Mouse (Mus musculus) liver, postnatal 0 days (tissue): ENCODE measurements around the gene Dennd2c. TPM values are rescaled to one million over a fixed set of nuclear protein-coding genes. Genes with fewer than 3 reads are reported as not detected.

Experiments
- ATAC-seq: fragments of 200-750 bp; cut with Nextera tagmentation; 2 replicates; pipeline ENCODE4 v1.8.0; 2017; ENCODE audit warnings: mild to moderate bottlenecking, moderate library complexity
- DNase-seq: peaks from one replicate; pipeline ENCODE4 v3.0.0-alpha.2; 2016
- H3K27ac ChIP-seq: fragments of 300-500 bp; sonication (generic); 2 replicates; pipeline ENCODE4 v1.5.1; 2014; ENCODE audit warnings: antibody characterized with exemption, moderate library complexity, mild to moderate bottlenecking, low read depth
- H3K27me3 ChIP-seq: fragments of 300-500 bp; sonication (generic); 2 replicates; pipeline ENCODE4 v1.6.1; 2014; ENCODE audit warnings: low read length, control low read depth, mixed read lengths; ENCODE audit not compliant: insufficient read depth
- H3K36me3 ChIP-seq: fragments of 300-500 bp; sonication (generic); replicated peaks from 2 replicates; pipeline ENCODE4 v1.6.1; 2014; ENCODE audit warnings: mild to moderate bottlenecking, control low read depth, low read length, moderate library complexity, mixed read lengths; ENCODE audit not compliant: insufficient read depth
- H3K4me1 ChIP-seq: fragments of 300-500 bp; sonication (generic); 2 replicates; pipeline ENCODE4 v1.6.1; 2014; ENCODE audit warnings: antibody characterized with exemption, mild to moderate bottlenecking, control low read depth; ENCODE audit not compliant: insufficient read depth
- H3K4me2 ChIP-seq: fragments of 300-500 bp; sonication (generic); 2 replicates; pipeline ENCODE4 v1.6.1; 2014; ENCODE audit warnings: low read depth, mild to moderate bottlenecking, low read length, moderate library complexity, mixed read lengths
- H3K4me3 ChIP-seq: fragments of 300-500 bp; sonication (generic); 2 replicates; pipeline ENCODE4 v1.5.1; 2014; ENCODE audit warnings: low read depth, low read length
- H3K9ac ChIP-seq: fragments of 300-500 bp; sonication (generic); replicated peaks from 2 replicates; pipeline ENCODE4 v1.6.1; 2014; ENCODE audit warnings: mild to moderate bottlenecking, moderate library complexity
- H3K9me3 ChIP-seq: fragments of 300-500 bp; sonication (generic); 2 replicates; pipeline ENCODE4 v1.6.1; 2016; ENCODE audit warnings: mild to moderate bottlenecking, control low read depth, low read length, mixed read lengths
- CTCF ChIP-seq: sonication (generic); IDR thresholded peaks from 2 replicates; pipeline ENCODE4 v1.5.1; 2016; ENCODE audit warnings: antibody characterized with exemption, low read depth
- EP300 ChIP-seq: IDR thresholded peaks from 2 replicates; pipeline ENCODE4 v1.6.1; 2016; ENCODE audit warnings: antibody characterized with exemption, low read depth, mild to moderate bottlenecking
- WGBS: fragments of 180-500 bp; shearing (Covaris S2); extraction: QIAGEN DNeasy Blood & Tissue Kit; methylation state at CpG from one replicate; pipeline ENCODE4 v1.1.7; 2014; ENCODE audit not compliant: insufficient replicate concordance; 5-methylcytosine and 5-hydroxymethylcytosine counted together
- polyA plus RNA-seq: library from polyadenylated mRNA; unstranded; fragments of >200 nt; fragmentation: Nextera tagmentation; extraction: Ambion mirVana; gene quantifications from 2 replicates; pipeline ENCODE4 v1.2.1, GENCODE M21; 2015

Gene Dennd2c
- polyA plus RNA-seq, result 2.7 and 2.8 TPM in 2 replicates

GRCm38 (mm10) chr3:103102454-103103390 lies at the start of gene Dennd2c:
Gene Dennd2c, plus strand, starts transcription at chr3:103102604.
- Histone ChIP-seq H3K4me1 (peaks cover 7% of the 10 kb centered on the region), H3K36me3 (no peaks in the 10 kb centered on the region), H3K27ac (peak within 1 kb of the TSS; percentile 79), H3K9ac (peak within 1 kb of the TSS; percentile 81), H3K27me3 (no peaks in the 10 kb centered on the region), H3K4me3 (peak within 1 kb of the TSS; percentile 80), H3K9me3 (no peaks in the 10 kb centered on the region), H3K4me2 (peak within 1 kb of the TSS; percentile 94)
- peak; percentile 97 for DNase-seq
- 2% methylated on average over 70 of the region's 72 CpGs for WGBS
- TF ChIP-seq CTCF, result 0 out of 2 replicates have a peak, but pooled peaks have one; percentile 7
- no peak for TF ChIP-seq EP300
- ATAC-seq, result peak; percentile 98

DNA sequence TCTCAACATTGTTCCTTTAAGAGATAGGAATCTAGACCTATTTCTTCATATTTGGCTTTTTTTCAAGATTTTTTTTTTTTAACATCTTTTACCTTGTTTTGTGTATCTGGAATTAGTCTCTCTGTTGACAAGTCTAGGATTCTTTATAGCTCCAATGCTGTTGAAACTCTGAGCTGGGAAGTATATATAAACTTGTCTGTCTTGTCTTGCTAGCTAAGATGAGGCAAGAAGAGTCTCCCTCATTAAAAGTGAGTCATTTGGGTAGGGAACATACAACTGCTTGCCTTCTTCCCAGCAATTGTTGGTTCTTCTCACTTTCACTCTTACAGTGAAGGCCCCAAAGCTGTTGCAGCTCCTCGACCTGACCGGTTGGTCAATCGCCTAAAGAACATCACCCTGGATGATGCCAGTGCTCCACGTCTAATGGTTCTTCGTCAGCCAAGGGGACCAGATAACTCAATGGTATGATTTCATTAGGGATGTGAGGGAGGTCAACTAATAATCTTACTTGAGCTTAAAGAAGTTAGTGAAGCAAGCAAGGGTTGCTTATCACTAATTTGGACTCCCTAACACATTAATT lies 46.3 kb upstream of the Dennd2c start:
- H3K4me3 ChIP-seq, result no peak overlapping the region
- H3K9me3 ChIP-seq, result no peaks in the 10 kb centered on the region
- H3K9ac ChIP-seq, result no peak overlapping the region
- ATAC-seq (no peak), DNase-seq (no peak)
- 0 out of 2 replicates have a peak, but pooled peaks cover 3% of the 10 kb centered on the region for H3K4me1 ChIP-seq
- peaks cover 59% of the 10 kb centered on the region for H3K36me3 ChIP-seq
- no peaks in the 10 kb centered on the region for H3K27me3 ChIP-seq
- TF ChIP-seq EP300 (no peak), CTCF (no peak)
- 86% methylated on average over 5 of the region's 5 CpGs for WGBS
- no peak overlapping the region for H3K27ac ChIP-seq
- H3K4me2 ChIP-seq, result no peak overlapping the region

DNA sequence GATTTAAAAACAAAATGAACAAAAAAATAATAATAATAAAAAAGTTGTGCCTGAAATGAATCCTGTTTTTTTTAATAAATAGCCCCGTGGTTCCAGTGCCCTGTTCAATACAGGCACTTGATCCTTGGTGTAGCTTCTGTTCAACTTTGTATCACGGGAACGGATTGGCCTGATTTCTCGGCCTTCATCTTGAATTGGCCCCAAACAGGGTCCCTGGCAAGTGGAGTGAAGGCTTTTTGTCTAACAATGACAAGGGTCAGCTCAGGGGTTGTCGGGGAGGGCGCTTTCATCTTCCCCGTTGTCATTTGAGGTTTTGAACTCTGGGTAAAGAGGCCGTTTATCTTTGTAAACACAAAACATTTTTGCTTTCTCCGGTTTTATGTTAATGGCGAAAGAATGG lies 44.7 kb upstream of the Dennd2c start:
- H3K36me3 ChIP-seq, result peaks cover 58% of the 10 kb centered on the region
- ATAC-seq (peak; percentile 22), DNase-seq (no peak)
- no peak overlapping the region; the same call in 1 of the 2 replicates for H3K9ac ChIP-seq
- H3K4me1 ChIP-seq, result 0 out of 2 replicates have a peak, but pooled peaks cover 3% of the 10 kb centered on the region
- no peaks in the 10 kb centered on the region for H3K9me3 ChIP-seq
- peak overlapping the region; percentile 90 for H3K4me3 ChIP-seq
- H3K27ac ChIP-seq, result peak overlapping the region; percentile 11; the same call in 1 of the 2 replicates
- H3K4me2 ChIP-seq, result peak overlapping the region; percentile 72
- 6% methylated on average over 10 of the region's 10 CpGs for WGBS
- H3K27me3 ChIP-seq, result no peaks in the 10 kb centered on the region
- TF ChIP-seq EP300, result no peak
- no peak for TF ChIP-seq CTCF

DNA sequence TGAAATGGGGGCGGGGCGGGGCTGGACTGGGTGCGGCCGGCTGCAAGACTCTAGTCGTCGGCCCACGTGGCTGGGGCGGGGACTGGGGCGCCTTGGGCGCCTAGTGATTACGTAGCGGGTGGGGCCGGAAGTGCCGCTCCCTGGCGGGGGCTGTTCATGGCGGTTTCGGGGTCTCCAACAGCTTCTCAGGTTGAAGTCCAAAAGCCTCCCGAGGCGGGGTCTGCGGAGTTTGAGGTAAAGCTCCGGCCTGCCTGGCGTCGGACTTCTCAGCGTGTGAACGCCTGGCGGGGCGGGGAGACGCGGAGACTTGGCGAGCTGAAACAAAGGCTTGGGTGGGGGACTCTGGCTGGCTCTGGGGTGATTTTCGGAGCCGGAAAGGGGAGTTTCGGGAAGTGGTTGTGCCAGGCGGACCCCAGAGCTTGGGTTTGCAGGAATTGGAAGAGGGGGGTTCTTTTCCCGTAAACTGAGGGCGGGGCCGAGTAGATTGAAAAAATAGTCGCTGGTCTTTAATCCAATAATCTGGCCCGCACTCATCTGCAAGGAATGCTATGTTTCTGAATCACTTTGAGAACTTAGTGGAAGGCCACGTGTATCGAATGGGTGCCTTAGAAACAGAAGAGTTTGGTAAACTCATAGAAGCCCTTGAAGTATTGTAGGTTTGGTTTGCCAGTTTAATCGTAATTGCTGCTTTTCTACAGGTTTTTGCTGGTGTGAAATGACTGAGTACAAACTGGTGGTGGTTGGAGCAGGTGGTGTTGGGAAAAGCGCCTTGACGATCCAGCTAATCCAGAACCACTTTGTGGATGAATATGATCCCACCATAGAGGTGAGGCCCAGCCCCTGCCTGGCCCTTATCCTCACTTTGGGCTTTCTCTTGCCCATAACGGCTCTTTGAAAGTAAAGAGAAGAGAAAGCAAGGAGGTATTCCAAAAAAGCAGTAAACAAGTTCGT lies 43.9 kb upstream of the Dennd2c start, which contains the start of gene Nras:
TSS of gene Nras (plus strand) at position 79 of the 951 bp plus-strand sequence.
- H3K4me2 ChIP-seq, result peak within 1 kb of the TSS; percentile 72
- H3K4me1 ChIP-seq, result 0 out of 2 replicates have a peak, but pooled peaks cover 3% of the 10 kb centered on the region
- H3K27ac ChIP-seq, result peak within 1 kb of the TSS; percentile 93
- H3K9me3 ChIP-seq, result no peaks in the 10 kb centered on the region
- WGBS, result 2% methylated on average over 46 of the region's 46 CpGs
- H3K36me3 ChIP-seq, result peaks cover 60% of the 10 kb centered on the region
- no peak for TF ChIP-seq CTCF
- peak; percentile 55; the same call in 1 of the 2 replicates for TF ChIP-seq EP300
- DNase-seq (peak; percentile 96), ATAC-seq (peak; percentile 99)
- peak within 1 kb of the TSS; percentile 90 for H3K4me3 ChIP-seq
- peak within 1 kb of the TSS; percentile 87 for H3K9ac ChIP-seq
- no peaks in the 10 kb centered on the region for H3K27me3 ChIP-seq

- no peak overlapping the region for H3K9ac ChIP-seq
- H3K4me3 ChIP-seq, result no peak overlapping the region
- H3K9me3 ChIP-seq, result no peaks in the 10 kb centered on the region
- no peak for TF ChIP-seq EP300
- TF ChIP-seq CTCF, result no peak
- no peak overlapping the region for H3K4me2 ChIP-seq
- peaks cover 47% of the 10 kb centered on the region for H3K36me3 ChIP-seq
- 85% methylated on average over 8 of the region's 8 CpGs for WGBS
- no peaks in the 10 kb centered on the region for H3K27me3 ChIP-seq
- H3K4me1 ChIP-seq, result no peaks in the 10 kb centered on the region
- no peak overlapping the region for H3K27ac ChIP-seq
- no peak for ATAC-seq
- no peak for DNase-seq
Measured at GRCm38 (mm10) chr3:103066927-103067326, 35.5 kb upstream of the Dennd2c start.
